Mouse (Mus musculus) small intestine, adult 2 months (tissue): ENCODE measurements around the gene Olfr247.
"Not testable (repeated sequence)": the region's sequence is repeated elsewhere in the genome, so short reads cannot be mapped to it uniquely, and the experiment has no call there.

Experiments used
- CTCF ChIP-seq: fragments of 200-500 bp; IDR thresholded peaks from 2 replicates; pipeline ENCODE4 v1.5.1; 2012; ENCODE audit warnings: low read depth, mild to moderate bottlenecking, control low read depth, inconsistent platforms, low read length, moderate library complexity, mixed read lengths; ENCODE audit not compliant: insufficient replicate concordance, insufficient read length; ENCODE audit errors: extremely low read depth
- POLR2A ChIP-seq: fragments of 200-500 bp; IDR thresholded peaks from 2 replicates; pipeline ENCODE4 v1.6.1; 2012; ENCODE audit warnings: low read depth, mild to moderate bottlenecking, control low read depth, inconsistent platforms, low read length, moderate library complexity

GRCm38 (mm10) chr10:129967166-129967565, 8.8 kb downstream of the Olfr247 start, which contains the start of gene Olfr819:
- not testable (repeated sequence) for TF ChIP-seq CTCF, POLR2A
